Mouse (Mus musculus) bone marrow macrophage, adult 2 months (primary cell): ENCODE data around the gene Herc2. TPM values are rescaled to one million over a fixed set of nuclear protein-coding genes. Genes with fewer than 3 reads are reported as not detected.

ENCODE experiments used
- H3K27ac ChIP-seq: 2 replicates; pipeline ENCODE4 v1.5.1; 2012; ENCODE audit warnings: low read depth, low read length; ENCODE audit not compliant: insufficient read depth
- H3K4me1 ChIP-seq: 2 replicates; pipeline ENCODE4 v1.6.1; 2012; ENCODE audit warnings: low read length; ENCODE audit not compliant: control insufficient read depth, insufficient read depth
- H3K4me3 ChIP-seq: 2 replicates; pipeline ENCODE4 v1.5.1; 2012; ENCODE audit warnings: mild to moderate bottlenecking, low read length, moderate library complexity; ENCODE audit not compliant: insufficient read depth
- CTCF ChIP-seq: IDR thresholded peaks from 2 replicates; pipeline ENCODE4 v1.5.1; 2012; ENCODE audit warnings: low read depth, mild to moderate bottlenecking, low read length, moderate library complexity
- POLR2A ChIP-seq: IDR thresholded peaks from 2 replicates; pipeline ENCODE4 v1.6.1; 2012; ENCODE audit warnings: mild to moderate bottlenecking, low read depth, low read length, borderline replicate concordance
- polyA plus RNA-seq: library from polyadenylated mRNA; stranded (reverse); fragments of >200 nt; gene quantifications from 2 replicates; pipeline ENCODE4 v1.2.4, GENCODE M21; 2012; ENCODE audit not compliant: missing spikeins, insufficient read depth, insufficient read length

Herc2 gene
- polyA plus RNA-seq, 1 experiment: 49.7 TPM

DNA sequence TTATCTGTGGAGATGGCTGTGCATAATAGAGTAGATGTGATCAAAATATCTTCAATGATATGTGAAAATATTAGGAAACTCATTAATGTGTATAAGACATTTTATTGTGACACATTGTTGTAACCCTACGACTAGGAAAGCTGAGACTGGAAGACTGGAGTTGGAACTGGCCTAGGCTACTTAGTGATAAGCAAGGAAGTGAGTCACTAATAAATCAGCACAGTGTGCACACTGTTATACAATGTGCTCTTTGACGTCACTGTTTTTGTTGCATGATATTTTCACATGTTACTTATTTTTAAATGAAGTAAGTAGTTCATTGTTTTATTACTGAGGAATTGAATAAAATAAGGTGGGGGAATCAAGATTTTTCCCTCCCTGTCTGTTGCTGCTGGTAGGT is 16.1 kb downstream of the Herc2 start:
- TF ChIP-seq CTCF (no peak), POLR2A (no peak)
- H3K27ac ChIP-seq: no peak overlapping the region
- no peak overlapping the region for H3K4me3 ChIP-seq

DNA sequence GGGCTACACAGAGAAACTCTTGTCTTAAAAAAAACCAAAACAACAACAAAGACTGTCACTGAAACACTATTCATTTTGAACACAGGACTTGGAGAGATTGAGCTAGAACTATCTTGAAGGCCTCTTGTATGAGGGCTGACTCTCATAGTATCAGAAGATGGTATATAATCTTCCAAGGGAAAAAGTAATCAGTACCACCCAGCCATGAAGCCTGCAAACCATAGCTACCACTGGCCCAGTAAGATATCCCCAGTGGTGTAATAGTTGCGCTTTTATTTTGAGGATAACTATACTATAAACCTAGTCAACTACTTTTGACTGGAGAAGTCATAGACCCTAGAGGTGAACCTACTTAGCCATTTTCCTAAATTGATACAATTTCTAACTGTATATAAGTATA is 16.6 kb downstream of the Herc2 start:
- TF ChIP-seq CTCF (no peak), POLR2A (no peak)
- Histone ChIP-seq H3K4me3 (no peak overlapping the region), H3K4me1 (peaks cover 2% of the 10 kb centered on the region; the same call in 1 of the 2 replicates), H3K27ac (no peak overlapping the region)

More for the DNA sequence above, 16.1 kb downstream of the Herc2 start:
- H3K4me1 ChIP-seq: peaks cover 2% of the 10 kb centered on the region; the same call in 1 of the 2 replicates

DNA sequence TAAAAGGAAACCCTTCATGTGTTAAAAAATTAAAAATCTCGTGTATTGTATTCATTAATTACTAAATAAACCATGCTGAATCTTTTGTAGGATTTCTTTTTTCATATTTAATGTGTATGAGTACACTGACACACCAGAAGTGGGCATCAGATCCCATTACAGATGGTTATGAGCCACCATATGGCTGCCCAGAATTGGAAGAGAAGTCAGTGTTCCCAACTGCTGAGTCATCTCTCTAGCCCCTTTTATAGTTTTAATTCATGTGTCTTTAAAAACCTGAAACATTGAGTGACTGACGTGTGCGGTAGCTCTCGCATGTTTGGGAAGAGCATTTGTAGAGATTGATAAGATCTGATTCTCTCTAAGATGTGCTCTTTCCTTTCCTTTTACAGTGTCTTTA is 21.7 kb downstream of the Herc2 start:
- H3K27ac ChIP-seq: no peak overlapping the region
- H3K4me3 ChIP-seq: no peak overlapping the region
- no peaks in the 10 kb centered on the region for H3K4me1 ChIP-seq
- TF ChIP-seq CTCF (no peak), POLR2A (no peak)

DNA sequence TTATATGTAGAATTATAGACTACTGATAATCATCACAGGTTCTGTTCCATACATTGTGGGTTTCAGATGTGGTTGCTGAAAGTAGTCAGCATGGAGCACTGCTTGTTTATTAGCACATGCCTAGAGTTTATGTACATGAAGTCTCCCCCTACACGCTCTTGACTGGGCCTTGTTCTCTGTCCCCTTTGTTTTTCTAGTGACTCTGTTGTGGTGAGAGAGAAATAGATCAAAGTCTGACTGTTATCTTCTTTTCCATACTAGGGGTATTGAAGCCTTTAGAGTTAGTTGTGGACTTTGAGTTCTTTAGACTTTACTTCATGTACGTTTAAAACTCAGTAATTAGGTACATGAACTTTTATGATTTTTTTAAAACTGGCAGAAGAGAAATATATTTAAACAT is 33.0 kb downstream of the Herc2 start:
- H3K27ac ChIP-seq: no peak overlapping the region
- H3K4me1 ChIP-seq: no peaks in the 10 kb centered on the region
- H3K4me3 ChIP-seq: no peak overlapping the region
- TF ChIP-seq POLR2A: no peak
- no peak for TF ChIP-seq CTCF

DNA sequence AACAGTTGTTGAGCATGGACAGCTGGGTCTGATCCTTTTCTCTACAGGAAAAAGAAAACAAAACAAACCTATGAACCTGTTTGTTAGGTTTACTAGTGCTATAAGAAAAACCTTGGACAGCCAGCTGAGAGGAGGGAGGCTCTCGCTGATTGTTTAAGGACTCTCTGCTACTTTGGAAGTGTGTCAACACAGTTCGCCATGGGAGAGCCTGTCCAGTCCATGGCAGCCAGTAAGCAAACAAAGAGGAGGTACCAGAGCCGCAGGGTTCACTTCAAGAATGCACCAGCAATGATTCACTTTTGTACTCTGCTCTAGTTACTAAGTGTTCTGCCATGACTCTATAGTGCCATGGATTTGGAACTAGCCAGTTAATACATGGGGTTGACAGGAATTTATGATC is 39.1 kb downstream of the Herc2 start:
- TF ChIP-seq CTCF (no peak), POLR2A (no peak)
- Histone ChIP-seq H3K4me1 (no peaks in the 10 kb centered on the region), H3K27ac (no peak overlapping the region), H3K4me3 (no peak overlapping the region)

DNA sequence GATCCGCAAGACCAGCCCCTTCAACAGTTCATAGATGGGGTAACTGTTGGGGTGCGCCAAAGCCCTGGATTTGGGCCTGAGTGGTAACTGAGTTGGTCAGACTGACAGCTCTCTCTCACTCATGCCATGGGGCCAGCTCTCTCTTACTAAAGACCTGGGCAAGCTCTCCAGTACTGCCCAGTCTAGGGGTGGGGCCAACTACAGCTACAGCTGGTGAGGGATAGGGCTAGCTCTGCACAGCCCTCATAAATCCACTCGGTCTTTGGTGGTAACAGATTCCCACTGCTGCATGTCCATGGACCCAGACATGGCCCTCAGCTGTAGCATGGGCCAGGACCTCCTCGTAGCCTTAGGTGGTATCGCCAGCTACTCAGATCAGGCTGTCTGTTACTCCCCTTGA is 41.4 kb downstream of the Herc2 start:
- H3K4me3 ChIP-seq: no peak overlapping the region
- no peak overlapping the region for H3K27ac ChIP-seq
- no peaks in the 10 kb centered on the region for H3K4me1 ChIP-seq
- TF ChIP-seq POLR2A (no peak), CTCF (no peak)

DNA sequence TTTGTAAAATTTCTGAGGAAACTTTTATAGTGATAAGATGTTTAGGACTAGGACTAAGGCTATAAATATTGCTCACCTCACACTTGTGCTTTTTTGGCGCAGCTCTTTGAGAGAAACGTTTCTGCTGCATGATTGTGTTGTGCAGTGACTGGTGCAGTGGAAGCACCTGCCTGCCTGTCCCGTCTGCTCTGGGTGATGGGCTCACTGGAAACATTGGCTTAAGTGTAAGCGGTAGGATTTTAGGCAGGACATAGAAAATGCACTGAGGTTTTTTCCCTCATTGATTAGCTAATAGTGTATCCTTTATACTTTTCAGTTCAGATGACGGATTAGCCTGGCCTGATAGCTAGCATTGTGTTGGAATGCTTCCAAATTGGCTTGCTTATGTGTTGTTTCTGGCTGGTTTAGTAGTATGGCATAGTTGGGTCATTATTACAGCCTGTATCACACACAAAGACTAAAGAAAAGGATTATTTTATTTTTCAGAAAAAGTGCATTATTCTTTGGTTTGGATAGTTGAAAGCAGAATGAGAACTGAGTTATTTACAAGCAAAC is 52.4 kb downstream of the Herc2 start:
- H3K27ac ChIP-seq: no peak overlapping the region
- H3K4me1 ChIP-seq: peaks cover 7% of the 10 kb centered on the region
- H3K4me3 ChIP-seq: no peak overlapping the region
- TF ChIP-seq POLR2A (no peak), CTCF (no peak)

DNA sequence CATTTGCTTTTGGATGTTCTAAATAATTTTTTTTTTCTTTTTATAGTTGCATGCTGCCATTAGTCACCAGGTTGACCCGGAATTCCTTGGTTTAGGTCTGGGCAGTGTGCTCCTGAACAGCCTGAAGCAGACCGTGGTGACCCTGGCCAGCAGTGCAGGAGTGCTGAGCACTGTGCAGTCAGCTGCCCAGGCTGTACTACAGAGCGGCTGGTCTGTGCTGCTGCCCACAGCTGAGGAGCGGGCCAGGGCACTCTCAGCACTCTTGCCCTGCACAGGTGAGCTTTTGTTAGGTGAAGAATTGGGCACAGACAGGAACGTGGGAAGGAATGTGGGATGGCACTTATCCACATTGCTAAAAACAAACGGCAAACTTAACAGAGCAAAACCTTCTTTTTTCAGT is 63.0 kb downstream of the Herc2 start:
- Histone ChIP-seq H3K27ac (no peak overlapping the region), H3K4me3 (no peak overlapping the region), H3K4me1 (peaks cover 2% of the 10 kb centered on the region; the same call in 1 of the 2 replicates)
- TF ChIP-seq CTCF (no peak), POLR2A (no peak)

DNA sequence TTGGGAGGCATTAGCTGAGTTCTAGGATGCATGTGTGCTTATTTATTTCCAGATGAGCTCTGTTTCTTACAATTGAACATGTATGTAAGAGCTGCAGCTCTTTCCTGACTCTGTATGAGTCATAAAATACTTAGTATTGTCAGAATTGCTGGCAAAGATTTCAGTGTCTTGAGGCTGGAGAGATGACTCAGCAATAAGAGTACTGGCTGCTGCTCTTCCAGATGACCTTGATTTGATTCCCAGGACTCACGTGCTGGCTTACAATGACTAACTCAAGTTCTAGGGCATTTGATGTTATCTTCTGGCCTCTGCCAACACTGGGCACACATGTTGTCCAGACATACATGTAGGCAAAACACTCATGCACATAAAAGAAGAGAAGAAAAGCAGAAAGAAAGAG is 64.2 kb downstream of the Herc2 start:
- H3K27ac ChIP-seq: no peak overlapping the region
- no peak overlapping the region for H3K4me3 ChIP-seq
- TF ChIP-seq POLR2A (no peak), CTCF (no peak)
- H3K4me1 ChIP-seq: peaks cover 2% of the 10 kb centered on the region; the same call in 1 of the 2 replicates

DNA sequence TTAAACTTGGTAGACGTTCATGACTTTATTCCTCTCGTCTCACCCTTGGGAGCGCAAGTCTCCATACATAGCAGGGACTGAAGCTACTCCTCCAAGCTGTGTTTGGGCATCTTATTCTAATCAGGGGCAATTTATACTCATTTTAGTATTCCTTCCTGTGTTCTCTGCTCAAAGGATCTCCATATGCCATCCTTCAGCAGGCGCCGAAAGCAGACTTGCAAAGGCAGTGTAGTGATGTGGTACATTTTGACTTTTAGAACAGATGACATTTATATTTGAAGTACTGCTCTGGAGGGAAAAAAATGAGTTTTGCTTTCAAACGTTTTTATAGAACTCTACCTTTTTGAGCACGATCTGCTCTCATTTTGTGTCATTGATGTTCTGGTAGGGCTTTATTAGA is 71.0 kb downstream of the Herc2 start:
- H3K4me1 ChIP-seq: no peaks in the 10 kb centered on the region
- H3K4me3 ChIP-seq: no peak overlapping the region
- H3K27ac ChIP-seq: no peak overlapping the region
- no peak for TF ChIP-seq CTCF
- TF ChIP-seq POLR2A: no peak

DNA sequence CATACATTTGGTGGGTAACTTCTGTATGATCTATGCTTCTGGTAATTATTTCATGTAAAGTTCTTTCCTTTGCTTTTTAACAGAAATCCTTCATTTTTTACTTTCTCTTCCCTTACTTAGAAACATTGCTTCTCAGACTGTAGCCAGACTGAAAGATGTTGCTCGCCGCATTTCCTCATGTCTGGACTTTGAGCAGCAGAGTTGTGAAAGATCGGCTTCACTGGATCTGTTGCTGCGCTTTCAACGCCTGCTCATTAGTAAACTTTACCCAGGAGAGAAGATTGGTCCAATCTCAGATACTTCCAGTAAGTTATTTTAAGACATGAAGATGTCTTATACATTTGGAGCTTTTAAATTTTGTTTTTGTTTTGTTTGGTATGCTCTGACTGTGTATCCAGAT is 71.4 kb downstream of the Herc2 start:
- TF ChIP-seq CTCF (no peak), POLR2A (no peak)
- Histone ChIP-seq H3K27ac (no peak overlapping the region), H3K4me3 (no peak overlapping the region), H3K4me1 (no peaks in the 10 kb centered on the region)
